Mouse (Mus musculus) A20 (cell line): ENCODE measurements around the gene Unc13b.

ENCODE experiments used
- DNase-seq: peaks from one replicate; pipeline ENCODE4 v3.0.0-alpha.2; 2011; ENCODE audit warnings: low read depth, low spot score

Gene Unc13b

GRCm38 (mm10) chr4:43058753-43059654 lies at the start of gene Unc13b:
TSS of gene Unc13b (plus strand) at chr4:43058953.
- peak; percentile 97 for DNase-seq

- peak; percentile 92 for DNase-seq
Observed at GRCm38 (mm10) chr4:43010161-43011038, 48.4 kb upstream of the Unc13b start, which contains the start of gene Fancg. TSS of gene Fancg (minus strand) at chr4:43010506.

- no peak for DNase-seq
Observed at GRCm38 (mm10) chr4:43012091-43012490, 46.7 kb upstream of the Unc13b start.

GRCm38 (mm10) chr4:43018156-43018555 lies 40.6 kb upstream of the Unc13b start:
- no peak for DNase-seq

- DNase-seq = no peak
Observed at GRCm38 (mm10) chr4:43019176-43019575, 39.6 kb upstream of the Unc13b start.

- DNase-seq = no peak
Observed at GRCm38 (mm10) chr4:43019641-43020465, 38.9 kb upstream of the Unc13b start.

- no peak for DNase-seq
Observed at GRCm38 (mm10) chr4:43020876-43021275, 37.9 kb upstream of the Unc13b start.

- DNase-seq = no peak
Observed at GRCm38 (mm10) chr4:43021341-43021740, 37.4 kb upstream of the Unc13b start.

GRCm38 (mm10) chr4:43024673-43025072 lies 34.1 kb upstream of the Unc13b start:
- DNase-seq = no peak

GRCm38 (mm10) chr4:43025084-43025960 lies 33.4 kb upstream of the Unc13b start, which contains the start of gene Pigo:
TSS of gene Pigo (minus strand) at chr4:43025819.
- peak; percentile 96 for DNase-seq

- DNase-seq = no peak
Observed at GRCm38 (mm10) chr4:43029121-43029520, 29.6 kb upstream of the Unc13b start.

GRCm38 (mm10) chr4:43029749-43030148 lies 29.0 kb upstream of the Unc13b start:
- DNase-seq = no peak

GRCm38 (mm10) chr4:43030352-43030751 lies 28.4 kb upstream of the Unc13b start:
- no peak for DNase-seq

GRCm38 (mm10) chr4:43030780-43031230 lies 27.9 kb upstream of the Unc13b start:
- DNase-seq = peak; percentile 51

- peak; percentile 93 for DNase-seq
Observed at GRCm38 (mm10) chr4:43031237-43031995, 27.3 kb upstream of the Unc13b start, which contains the start of gene Stoml2. TSS of gene Stoml2 (minus strand) at chr4:43031710.

- DNase-seq = no peak
Observed at GRCm38 (mm10) chr4:43032501-43032900, 26.3 kb upstream of the Unc13b start.

GRCm38 (mm10) chr4:43033481-43033880 lies 25.3 kb upstream of the Unc13b start:
- no peak for DNase-seq

- no peak for DNase-seq
Observed at GRCm38 (mm10) chr4:43035851-43036250, 22.9 kb upstream of the Unc13b start.

- no peak for DNase-seq
Observed at GRCm38 (mm10) chr4:43036356-43036755, 22.4 kb upstream of the Unc13b start.
